Mouse (Mus musculus): ENCODE measurements around the gene Mrpl53.

GRCm38 (mm10) chr6:83101688-83102556 is 6.9 kb upstream of the Mrpl53 start:
- TF ChIP-seq CTCF (IDR thresholded peaks at IDR 0.05; ENCODE audit: low read depth, low read length): no peak; the same call in 1 of the 2 replicates
- no peak for TF ChIP-seq GATA1 (IDR thresholded peaks at IDR 0.05; ENCODE audit: borderline replicate concordance, low read length)
- no peak for TF ChIP-seq TAL1 (conservative IDR thresholded peaks at IDR 0.05; ENCODE audit: low read depth, low read length)
- TF ChIP-seq GATA2 (IDR thresholded peaks at IDR 0.05; ENCODE audit: borderline replicate concordance, low read depth, low read length): no peak
